Mouse (Mus musculus) limb, embryonic 12.5 days (tissue): ENCODE results near the gene Ifnb1. TPM values are rescaled to one million over a fixed set of nuclear protein-coding genes. Genes with fewer than 3 reads are reported as not detected.

Source experiments
- ATAC-seq: fragments of 200-750 bp; cut with Nextera tagmentation; 2 replicates; pipeline ENCODE4 v1.8.0; 2017; ENCODE audit warnings: low read depth, moderate TSS enrichment; ENCODE audit not compliant: insufficient number of reproducible peaks, insufficient read depth, low FRiP score, low TSS enrichment
- H3K27ac ChIP-seq: fragments of 300-500 bp; sonication (generic); 2 replicates; pipeline ENCODE4 v1.5.1; 2016; ENCODE audit warnings: mild to moderate bottlenecking, moderate library complexity
- H3K27me3 ChIP-seq: fragments of 300-500 bp; sonication (generic); 2 replicates; pipeline ENCODE4 v1.6.1; 2016; ENCODE audit warnings: mild to moderate bottlenecking, moderate library complexity
- H3K36me3 ChIP-seq: fragments of 300-500 bp; sonication (generic); 2 replicates; pipeline ENCODE4 v1.6.1; 2016; ENCODE audit warnings: mild to moderate bottlenecking, moderate library complexity
- H3K4me1 ChIP-seq: fragments of 300-500 bp; sonication (generic); replicated peaks from 2 replicates; pipeline ENCODE4 v1.6.1; 2016
- H3K4me2 ChIP-seq: fragments of 300-500 bp; sonication (generic); 2 replicates; pipeline ENCODE4 v1.6.1; 2016; ENCODE audit warnings: mild to moderate bottlenecking, moderate library complexity
- H3K4me3 ChIP-seq: fragments of 300-500 bp; sonication (generic); replicated peaks from 2 replicates; pipeline ENCODE4 v1.5.1; 2016; ENCODE audit warnings: mild to moderate bottlenecking
- H3K9ac ChIP-seq: fragments of 300-500 bp; sonication (generic); replicated peaks from 2 replicates; pipeline ENCODE4 v1.6.1; 2016; ENCODE audit warnings: mild to moderate bottlenecking, moderate library complexity
- H3K9me3 ChIP-seq: fragments of 300-500 bp; sonication (generic); 2 replicates; pipeline ENCODE4 v1.6.1; 2016; ENCODE audit warnings: mild to moderate bottlenecking, moderate library complexity
- WGBS: fragments of 180-500 bp; shearing (Covaris S2); methylation state at CpG from one replicate; pipeline ENCODE4 v1.1.7; 2016; 5-methylcytosine and 5-hydroxymethylcytosine counted together
- polyA plus RNA-seq: library from polyadenylated mRNA; unstranded; fragments of >200 nt; fragmentation: Nextera tagmentation; extraction: Ambion mirVana; gene quantifications from 2 replicates; pipeline ENCODE4 v1.2.1, GENCODE M21; 2016

The Ifnb1 gene
- polyA plus RNA-seq, 1 experiment from 2014 or later, result not detected

DNA sequence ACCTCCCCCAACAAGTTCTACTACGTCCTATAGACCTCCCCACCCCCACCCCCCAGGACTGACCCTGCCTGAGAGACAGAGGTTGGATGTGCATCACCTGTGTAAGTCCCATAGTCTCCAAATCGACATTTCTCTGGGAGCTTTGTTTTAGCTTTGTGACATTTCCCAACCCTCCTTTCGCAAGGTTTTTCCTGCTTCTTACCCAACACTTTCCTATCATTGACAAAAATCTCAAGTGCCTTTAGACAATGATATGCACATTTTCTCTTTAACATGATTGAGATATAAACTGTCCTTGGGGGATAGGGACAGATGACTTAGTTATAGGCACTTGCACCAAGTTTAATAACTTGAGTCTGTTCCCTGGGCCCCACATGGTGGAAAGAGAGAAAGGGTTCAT, 21.3 kb downstream of the Ifnb1 start:
- Histone ChIP-seq H3K4me2 (no peak overlapping the region), H3K9ac (no peak overlapping the region), H3K36me3 (no peaks in the 10 kb centered on the region), H3K27ac (no peak overlapping the region), H3K9me3 (no peaks in the 10 kb centered on the region), H3K27me3 (no peaks in the 10 kb centered on the region), H3K4me3 (no peak overlapping the region), H3K4me1 (peaks cover 8% of the 10 kb centered on the region)
- 87% methylated on average over 3 of the region's 3 CpGs for WGBS
- ATAC-seq, result no peak

DNA sequence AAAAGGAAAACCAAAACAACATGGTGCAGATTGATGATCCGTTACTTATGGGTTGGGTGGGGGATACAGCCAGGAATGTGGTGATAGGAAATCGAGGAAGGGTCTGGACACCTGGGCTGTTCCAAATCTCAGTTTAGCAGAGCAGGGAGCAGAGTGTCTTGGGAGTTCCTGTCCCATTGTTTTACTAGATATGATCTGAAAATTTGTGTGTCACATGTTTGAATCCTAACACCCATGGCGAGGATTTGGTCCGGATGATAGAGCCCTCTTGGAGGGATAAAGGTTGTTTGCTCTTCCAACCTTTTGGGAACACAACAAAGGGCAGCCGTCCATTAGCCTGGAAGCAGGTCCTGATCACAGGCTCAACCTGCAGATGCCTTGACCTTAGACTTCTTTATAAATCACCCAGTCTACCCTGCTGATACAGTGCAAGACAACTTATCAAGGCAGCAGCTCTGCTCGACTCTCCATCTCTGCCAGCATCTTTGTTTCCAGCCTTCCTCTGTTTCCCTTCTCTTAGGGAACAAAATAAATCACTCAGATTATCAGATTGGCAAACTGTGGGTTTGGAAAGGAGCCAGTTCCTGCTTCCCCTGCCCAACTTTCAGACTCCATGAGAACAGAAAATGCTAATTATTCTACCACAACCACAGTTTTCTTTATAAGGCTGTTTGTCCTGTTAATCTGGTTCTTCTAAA, 26.1 kb downstream of the Ifnb1 start:
- H3K4me2 ChIP-seq, result no peak overlapping the region
- H3K4me1 ChIP-seq, result no peaks in the 10 kb centered on the region
- 77% methylated on average over 6 of the region's 6 CpGs for WGBS
- no peaks in the 10 kb centered on the region for H3K36me3 ChIP-seq
- H3K9ac ChIP-seq, result no peak overlapping the region
- H3K9me3 ChIP-seq, result no peaks in the 10 kb centered on the region
- H3K4me3 ChIP-seq, result no peak overlapping the region
- ATAC-seq, result no peak
- no peaks in the 10 kb centered on the region for H3K27me3 ChIP-seq
- no peak overlapping the region for H3K27ac ChIP-seq

DNA sequence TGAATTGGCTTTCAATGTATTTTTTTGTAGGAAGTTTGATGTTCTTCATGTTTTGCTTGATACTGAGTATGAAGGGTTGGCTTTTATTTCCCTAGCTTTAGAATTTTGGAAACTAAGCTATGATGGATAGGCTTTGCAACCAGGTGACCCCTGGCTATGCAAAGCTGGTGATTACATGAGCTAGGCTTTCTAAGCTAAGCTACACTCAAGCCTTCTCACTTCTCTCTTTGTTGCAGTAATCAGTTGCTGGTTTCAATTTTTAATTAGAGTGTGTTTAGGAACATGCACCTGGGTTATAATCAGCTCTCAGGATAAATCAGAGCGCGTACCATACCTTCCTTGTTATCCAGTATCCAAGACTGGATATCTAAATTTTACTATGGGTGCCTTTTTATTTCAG, 33.0 kb downstream of the Ifnb1 start:
- Histone ChIP-seq H3K4me2 (no peak overlapping the region), H3K9me3 (no peaks in the 10 kb centered on the region), H3K27ac (no peak overlapping the region), H3K4me3 (no peak overlapping the region), H3K36me3 (no peaks in the 10 kb centered on the region), H3K27me3 (no peaks in the 10 kb centered on the region), H3K9ac (no peak overlapping the region), H3K4me1 (no peaks in the 10 kb centered on the region)
- no peak for ATAC-seq
- WGBS, result 86% methylated on average over 2 of the region's 2 CpGs

DNA sequence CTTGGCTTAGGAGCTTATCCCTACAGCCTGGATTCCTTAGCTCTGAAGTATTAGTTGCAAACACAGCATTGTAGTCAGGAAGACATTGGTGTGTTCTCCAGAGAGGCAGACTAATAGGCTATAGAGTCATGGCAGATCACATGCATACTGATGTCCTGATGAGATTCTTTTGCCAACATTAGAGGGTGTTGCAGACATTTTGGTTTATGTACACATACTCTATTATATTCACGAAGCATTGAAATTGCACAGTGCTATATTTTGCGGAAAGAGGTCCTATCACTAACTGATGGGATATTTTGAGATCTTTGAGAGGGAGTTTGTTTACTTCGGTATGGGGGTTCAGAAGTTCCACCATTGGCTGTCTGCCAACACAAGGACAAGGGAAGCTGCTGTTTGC, 34.5 kb downstream of the Ifnb1 start:
- Histone ChIP-seq H3K27ac (no peak overlapping the region), H3K36me3 (no peaks in the 10 kb centered on the region), H3K4me3 (no peak overlapping the region), H3K9ac (no peak overlapping the region), H3K9me3 (no peaks in the 10 kb centered on the region), H3K4me1 (no peaks in the 10 kb centered on the region), H3K4me2 (no peak overlapping the region), H3K27me3 (no peaks in the 10 kb centered on the region)
- 86% methylated on average over 3 of the region's 3 CpGs for WGBS
- no peak for ATAC-seq

DNA sequence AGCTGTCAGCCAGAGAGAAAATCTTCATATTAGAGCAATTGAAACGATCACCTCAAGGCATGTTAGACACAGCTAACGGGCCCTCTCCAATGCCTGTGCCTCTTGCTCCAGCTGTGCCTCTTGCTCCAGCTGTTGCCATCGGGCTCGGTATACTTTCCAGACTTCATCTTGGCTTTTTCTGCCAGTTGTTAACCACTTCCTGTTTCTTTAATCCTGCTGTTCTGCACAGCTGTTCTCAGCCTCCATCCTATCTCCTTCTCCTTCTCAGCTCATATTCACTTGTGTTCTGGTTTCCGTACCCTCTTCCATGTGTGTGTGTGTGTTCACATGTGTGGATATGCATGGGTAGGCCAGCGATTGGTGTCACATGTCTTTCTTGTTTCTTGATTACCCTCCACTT, 42.4 kb downstream of the Ifnb1 start:
- no peak overlapping the region for H3K27ac ChIP-seq
- 34% methylated on average over 6 of the region's 6 CpGs for WGBS

DNA sequence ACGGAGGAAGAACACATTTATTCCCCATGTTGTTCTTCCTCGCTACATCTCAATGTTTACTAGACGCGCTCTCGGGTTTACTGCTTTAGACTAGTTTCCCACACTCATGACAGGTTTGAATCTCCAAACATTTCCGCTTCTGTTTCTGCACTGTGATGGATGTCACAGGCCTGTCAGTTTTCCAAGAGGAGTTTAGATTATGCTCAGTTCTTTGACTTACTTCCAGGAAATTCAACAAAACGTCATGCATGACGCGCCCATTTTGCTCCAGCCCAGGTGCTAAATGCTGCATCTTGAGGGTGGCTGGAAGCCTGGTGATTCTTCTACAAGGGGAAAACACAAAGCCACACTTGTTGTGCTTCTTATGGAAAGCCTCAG, 43.8 kb downstream of the Ifnb1 start:
- peaks cover 17% of the 10 kb centered on the region for H3K4me1 ChIP-seq
- 80% methylated on average over 9 of the region's 9 CpGs for WGBS
- H3K4me3 ChIP-seq, result no peak overlapping the region
- no peaks in the 10 kb centered on the region for H3K36me3 ChIP-seq
- H3K9me3 ChIP-seq, result no peaks in the 10 kb centered on the region
- no peak overlapping the region for H3K27ac ChIP-seq
- no peak overlapping the region for H3K4me2 ChIP-seq
- no peak for ATAC-seq
- H3K27me3 ChIP-seq, result no peaks in the 10 kb centered on the region
- H3K9ac ChIP-seq, result no peak overlapping the region

More for the DNA sequence above, 42.4 kb downstream of the Ifnb1 start:
- H3K9me3 ChIP-seq, result no peaks in the 10 kb centered on the region
- ATAC-seq, result no peak
- no peak overlapping the region for H3K9ac ChIP-seq
- no peaks in the 10 kb centered on the region for H3K27me3 ChIP-seq
- no peaks in the 10 kb centered on the region for H3K36me3 ChIP-seq
- H3K4me3 ChIP-seq, result no peak overlapping the region
- no peak overlapping the region for H3K4me2 ChIP-seq
- H3K4me1 ChIP-seq, result peaks cover 17% of the 10 kb centered on the region

DNA sequence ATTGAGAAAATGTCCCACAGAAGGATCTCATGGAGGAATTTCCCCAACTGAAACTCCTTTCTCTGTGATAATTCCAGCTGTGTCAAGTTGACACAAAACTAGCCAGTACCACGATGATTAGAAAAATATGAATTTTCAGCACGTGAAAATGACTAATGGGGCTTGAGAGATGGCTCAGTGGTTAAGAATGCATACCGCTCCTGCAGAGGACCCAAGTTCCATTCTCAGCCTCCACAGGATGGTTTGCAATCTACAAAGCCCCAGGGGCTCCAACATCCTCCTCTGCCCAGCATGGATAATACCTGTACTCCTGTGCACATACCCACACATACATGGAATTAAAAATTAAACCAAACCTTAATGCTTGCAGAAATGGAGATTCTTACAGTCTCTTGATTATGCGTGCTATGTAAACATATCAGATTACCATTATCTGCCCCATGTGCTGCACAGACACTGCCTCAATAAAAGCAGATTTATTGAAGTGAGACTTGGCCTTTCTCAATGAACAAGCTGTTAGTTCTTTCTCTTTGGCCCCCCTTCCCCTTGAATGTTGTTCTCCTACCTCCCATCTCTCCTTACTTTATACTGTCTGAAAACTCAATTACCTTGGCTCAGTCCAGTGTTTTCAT, 44.3 kb downstream of the Ifnb1 start:
- H3K4me1 ChIP-seq, result peaks cover 17% of the 10 kb centered on the region
- no peak overlapping the region for H3K4me2 ChIP-seq
- H3K9me3 ChIP-seq, result no peaks in the 10 kb centered on the region
- ATAC-seq, result no peak
- 77% methylated on average over 4 of the region's 4 CpGs for WGBS
- no peak overlapping the region for H3K9ac ChIP-seq
- no peak overlapping the region for H3K4me3 ChIP-seq
- no peaks in the 10 kb centered on the region for H3K36me3 ChIP-seq
- no peaks in the 10 kb centered on the region for H3K27me3 ChIP-seq
- no peak overlapping the region for H3K27ac ChIP-seq

DNA sequence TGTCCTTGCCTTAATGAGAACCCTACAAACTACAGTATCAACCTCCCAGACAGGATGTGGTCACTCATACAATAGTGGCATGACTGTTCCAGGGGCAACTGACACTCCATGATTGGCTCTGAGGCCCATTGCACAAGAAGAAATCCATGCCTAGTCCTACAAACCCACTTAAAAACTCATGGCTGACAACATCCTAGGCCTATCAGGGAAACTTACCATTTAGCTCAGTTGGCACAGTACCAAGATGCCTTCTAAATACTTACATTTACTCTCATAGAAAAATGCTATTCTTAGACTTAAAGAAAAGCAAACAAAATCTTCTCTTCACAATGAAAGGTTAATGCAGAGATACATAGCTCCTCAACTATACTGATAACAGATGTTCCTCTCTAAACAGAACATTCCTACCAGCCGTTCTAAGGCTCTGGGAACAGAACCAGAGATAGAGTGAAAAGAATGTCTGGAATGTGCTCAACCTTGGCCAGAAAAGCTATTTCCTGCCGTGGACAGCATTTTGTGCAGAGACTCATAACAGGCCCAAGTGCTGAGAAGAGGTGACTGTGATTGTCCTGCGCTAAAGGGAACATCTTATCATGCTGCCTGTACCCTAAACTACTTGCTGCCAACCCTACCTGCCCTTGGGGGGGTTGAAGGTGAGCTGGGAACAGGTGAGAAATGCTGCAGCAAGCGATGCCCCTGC, 45.9 kb downstream of the Ifnb1 start:
- peaks cover 17% of the 10 kb centered on the region for H3K4me1 ChIP-seq
- no peak for ATAC-seq
- no peak overlapping the region for H3K4me2 ChIP-seq
- H3K4me3 ChIP-seq, result no peak overlapping the region
- no peaks in the 10 kb centered on the region for H3K9me3 ChIP-seq
- H3K9ac ChIP-seq, result no peak overlapping the region
- WGBS, result 49% methylated on average over 4 of the region's 4 CpGs
- no peak overlapping the region for H3K27ac ChIP-seq
- no peaks in the 10 kb centered on the region for H3K36me3 ChIP-seq
- no peaks in the 10 kb centered on the region for H3K27me3 ChIP-seq

DNA sequence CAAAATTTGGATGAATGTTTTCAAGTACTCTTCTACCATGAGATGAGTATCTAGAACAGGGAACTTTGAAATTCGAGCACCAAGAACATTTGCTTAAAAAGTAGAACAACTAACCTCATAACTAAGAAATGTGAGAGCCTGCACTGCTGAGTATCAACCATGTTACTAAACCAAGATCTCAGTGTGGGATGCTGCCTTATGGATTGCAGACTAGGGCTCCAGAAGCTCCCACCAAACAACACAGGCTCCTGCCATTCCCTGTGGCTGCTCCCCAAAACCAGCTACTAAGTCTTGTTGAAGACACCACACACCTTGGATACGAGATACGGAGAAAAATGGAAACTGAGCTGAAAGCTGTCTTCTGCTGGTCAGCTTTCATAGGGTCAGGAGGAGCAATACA, 46.5 kb downstream of the Ifnb1 start:
- no peaks in the 10 kb centered on the region for H3K27me3 ChIP-seq

More for the DNA sequence above, 46.5 kb downstream of the Ifnb1 start:
- H3K4me2 ChIP-seq, result no peak overlapping the region
- 91% methylated on average over 3 of the region's 3 CpGs for WGBS
- H3K4me3 ChIP-seq, result no peak overlapping the region
- no peaks in the 10 kb centered on the region for H3K9me3 ChIP-seq
- ATAC-seq, result no peak
- H3K36me3 ChIP-seq, result no peaks in the 10 kb centered on the region
- no peak overlapping the region for H3K27ac ChIP-seq
- peaks cover 17% of the 10 kb centered on the region for H3K4me1 ChIP-seq
- H3K9ac ChIP-seq, result no peak overlapping the region
